Mouse (Mus musculus) bone marrow, adult 2 months (tissue): ENCODE measurements around the gene 4930595M18Rik. TPM values are rescaled to one million over a fixed set of nuclear protein-coding genes. Genes with fewer than 3 reads are reported as not detected.

Source experiments
- H3K27ac ChIP-seq: fragments of 200-500 bp; 2 replicates; pipeline ENCODE4 v1.5.1; 2012; ENCODE audit warnings: low read depth, mild to moderate bottlenecking, control low read depth, inconsistent platforms, low read length; ENCODE audit not compliant: control insufficient read depth, poor library complexity, insufficient read depth
- H3K4me1 ChIP-seq: fragments of 200-500 bp; 2 replicates; pipeline ENCODE4 v1.6.1; 2011; ENCODE audit warnings: low read length; ENCODE audit not compliant: control insufficient read depth, insufficient read depth
- H3K4me3 ChIP-seq: fragments of 200-500 bp; replicated peaks from 2 replicates; pipeline ENCODE3; 2011; ENCODE audit warnings: mild to moderate bottlenecking, low read depth, low read length, control low read depth; ENCODE audit not compliant: control insufficient read depth
- CTCF ChIP-seq: fragments of 200-500 bp; IDR thresholded peaks from 2 replicates; pipeline ENCODE4 v1.5.1; 2011; ENCODE audit warnings: low read length, control low read depth; ENCODE audit not compliant: control insufficient read depth, insufficient read depth
- POLR2A ChIP-seq: fragments of 200-500 bp; IDR thresholded peaks from 2 replicates; pipeline ENCODE4 v1.6.1; 2011; ENCODE audit warnings: low read depth, mild to moderate bottlenecking, control low read depth, low read length, borderline replicate concordance; ENCODE audit not compliant: control insufficient read depth
- WGBS: fragments of 180-500 bp; shearing (Covaris S2); methylation state at CpG from one replicate; pipeline ENCODE4 v1.1.7; 2018; 5-methylcytosine and 5-hydroxymethylcytosine counted together
- polyA plus RNA-seq: library from polyadenylated mRNA; stranded (reverse); fragments of >200 nt; gene quantifications from 2 replicates; pipeline ENCODE4 v1.2.4, GENCODE M21; 2011; ENCODE audit warnings: low replicate concordance; ENCODE audit not compliant: missing spikeins, insufficient read depth, insufficient read length

4930595M18Rik gene
- not detected in 2 replicates for polyA plus RNA-seq

- H3K4me1 ChIP-seq, result no peaks in the 10 kb centered on the region
- TF ChIP-seq POLR2A, result no peak
- no peak for TF ChIP-seq CTCF
- no peak within 1 kb of the TSS for H3K4me3 ChIP-seq
- 87% methylated on average over 6 of the region's 6 CpGs for WGBS
- no peak within 1 kb of the TSS for H3K27ac ChIP-seq
Measured at GRCm38 (mm10) chrX:81458021-81458420, at the start of gene 4930595M18Rik. 4930595M18Rik (minus strand) TSS chrX:81458121.

GRCm38 (mm10) chrX:81472500-81472899, 14.6 kb upstream of the 4930595M18Rik start:
- TF ChIP-seq CTCF (no peak), POLR2A (no peak)
- H3K4me1 ChIP-seq, result no peaks in the 10 kb centered on the region
- H3K27ac ChIP-seq, result no peak overlapping the region
- no peak overlapping the region for H3K4me3 ChIP-seq
